8 mouse cellular contexts compared by ENCODE assay signal in genomic region chr2:69331523-69331922, GRCm38 (mm10). TPM values are rescaled to one million over a fixed set of nuclear protein-coding genes. Genes with fewer than 3 reads are reported as not detected.
"Had no signal": no experiment of that assay in that cellular context is flagged by ENCODE, and none has a peak within 500 bp of the region (broad histone marks: within the 10 kb centered on the region; RNA-seq: fewer than 3 reads in every experiment).

No protein-coding gene starts in this region.

RNA-seq across cellular contexts. Expression of gene Abcb11, which starts 10.9 kb away (rescaled TPM):
- polyA plus RNA-seq: neural tube, embryonic 12.5 days; neural tube, embryonic 13.5 days; neural tube, embryonic 14.5 days; small intestine, adult 2 months; spleen, adult 2 months; stomach, embryonic 14.5 days had no signal

RNA-seq across cellular contexts. Expression of gene Dhrs9, which starts 48.7 kb away (rescaled TPM):
- polyA plus RNA-seq: neural tube, embryonic 12.5 days; neural tube, embryonic 13.5 days; neural tube, embryonic 14.5 days; neural tube, embryonic 15.5 days; testis, adult 2 months had no signal
